Mouse (Mus musculus) lung, postnatal 0 days (tissue): ENCODE measurements around the gene Pnmt.

Experiments used
- CTCF ChIP-seq: IDR thresholded peaks from 2 replicates; pipeline ENCODE4 v1.5.1; 2016; ENCODE audit warnings: antibody characterized with exemption, mild to moderate bottlenecking
- EP300 ChIP-seq: IDR thresholded peaks from 2 replicates; pipeline ENCODE4 v1.6.1; 2016; ENCODE audit warnings: antibody characterized with exemption, mild to moderate bottlenecking, control low read depth

DNA sequence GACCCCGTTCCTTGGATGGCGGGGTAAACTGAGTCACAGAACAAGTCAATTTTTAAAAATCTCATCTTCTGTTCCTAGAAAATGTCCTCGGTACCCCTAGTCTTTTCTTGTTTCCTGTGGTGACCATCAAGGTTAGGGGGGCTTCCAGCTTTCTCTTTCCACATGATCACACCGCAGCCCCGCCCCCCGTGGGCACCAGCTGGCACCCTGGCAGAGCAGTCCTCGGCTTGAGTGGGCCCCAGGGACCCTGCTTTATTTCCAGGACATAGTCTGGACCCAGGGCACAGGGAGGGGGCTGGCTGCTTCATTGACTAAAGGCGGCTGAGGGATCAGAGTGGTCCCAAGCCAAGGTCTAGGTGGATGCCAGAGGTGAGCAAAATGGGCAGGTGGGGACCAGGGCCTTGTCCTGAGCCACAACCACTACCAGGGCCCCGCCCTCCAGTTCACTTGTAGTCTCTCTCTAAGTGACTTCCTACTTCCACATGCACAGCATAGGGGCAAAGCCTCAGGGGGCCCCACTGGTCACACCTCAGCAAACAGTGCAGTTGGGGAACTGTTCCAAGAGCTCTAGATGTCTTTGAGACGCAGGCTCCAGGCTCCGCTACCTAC, 46.5 kb upstream of the Pnmt start:
- TF ChIP-seq CTCF = no peak
- no peak for TF ChIP-seq EP300
